Mouse (Mus musculus) retina, embryonic 14.5 days (tissue): ENCODE data around the gene Rnase2b.
"Not testable (repeated sequence)": the region's sequence is repeated elsewhere in the genome, so short reads cannot be mapped to it uniquely, and the experiment has no call there.

Source experiments
- DNase-seq: peaks from one replicate; pipeline ENCODE4 v3.0.0-alpha.2; 2015; ENCODE audit warnings: low spot score

The Rnase2b gene

GRCm38 (mm10) chr14:51152249-51152870 lies 9.7 kb upstream of the Rnase2b start:
- DNase-seq, result no peak

DNA sequence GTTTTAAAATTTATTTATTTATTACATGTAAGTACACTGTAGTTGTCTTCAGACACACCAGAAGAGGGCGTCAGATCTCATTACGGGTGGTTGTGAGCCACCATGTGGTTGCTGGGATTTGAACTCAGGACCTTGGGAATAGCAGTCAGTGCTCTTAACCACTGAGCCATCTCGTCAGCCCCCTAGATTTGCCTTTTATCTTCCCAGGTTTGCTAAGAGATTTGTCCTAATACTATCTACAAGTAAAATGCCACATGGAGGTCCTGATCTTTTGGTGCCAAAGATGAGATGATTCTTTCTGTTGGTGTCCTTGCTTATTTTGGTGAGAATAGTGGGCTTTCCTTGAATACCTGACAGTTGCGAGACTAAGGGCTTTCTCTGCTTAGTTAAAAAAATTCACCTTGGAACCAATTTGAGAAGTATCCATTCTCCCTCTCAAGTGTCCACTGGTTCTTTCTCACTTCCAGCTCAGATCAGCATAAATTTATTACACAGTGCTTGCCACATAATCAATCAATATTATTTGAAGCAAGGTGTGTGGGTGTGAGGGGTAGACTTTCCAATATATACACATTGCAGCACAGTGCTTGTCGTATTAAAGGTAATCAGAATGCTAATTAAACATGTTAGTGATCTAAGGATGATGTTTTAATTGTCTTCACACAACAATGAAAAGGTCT lies 5.9 kb upstream of the Rnase2b start:
- DNase-seq, result no peak

- DNase-seq, result no peak
These were observed 5.4 kb upstream of the Rnase2b start for GRCm38 (mm10) chr14:51156736-51157068.

DNA sequence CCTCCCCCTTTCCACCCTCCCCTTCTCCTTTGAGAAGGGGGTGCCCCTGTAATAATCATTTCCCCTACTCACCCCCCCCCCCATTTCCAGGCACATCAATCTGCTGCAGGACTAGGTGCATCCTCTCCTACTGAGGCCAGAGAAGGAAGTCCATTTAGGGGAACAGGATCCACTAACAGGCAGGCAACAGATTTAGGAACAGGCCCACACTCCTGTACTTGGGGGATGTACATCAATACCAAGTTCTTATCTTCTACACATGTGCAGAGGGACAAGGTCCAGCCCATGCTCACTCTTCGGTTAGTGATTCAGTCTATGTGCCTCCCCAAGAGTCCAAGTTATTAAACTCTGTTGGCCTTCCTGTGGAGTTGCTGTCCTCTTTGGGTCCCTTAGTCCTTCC lies 5.0 kb upstream of the Rnase2b start:
- no peak for DNase-seq

GRCm38 (mm10) chr14:51163323-51163722 lies 1.3 kb downstream of the Rnase2b start:
- DNase-seq, result not testable (repeated sequence)

DNA sequence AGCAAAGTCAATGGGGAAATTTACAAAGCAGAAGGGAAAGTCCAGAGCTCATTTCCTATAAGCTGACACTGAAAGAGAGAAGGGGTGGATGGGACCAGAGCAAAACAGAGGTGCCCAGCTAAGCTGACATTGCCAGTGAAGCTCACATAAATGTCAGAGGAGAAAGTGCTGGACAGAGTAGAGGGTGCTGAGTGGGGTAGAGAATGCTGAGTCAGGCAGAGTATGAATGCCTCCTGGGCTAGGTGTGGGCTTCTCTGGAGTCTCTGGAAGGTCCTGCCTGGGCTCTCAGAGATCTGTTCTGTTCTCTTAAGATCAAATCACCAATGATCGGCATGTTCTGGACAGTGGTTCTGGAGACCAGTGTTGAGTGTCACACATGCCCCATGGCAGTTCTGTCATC lies 3.4 kb downstream of the Rnase2b start:
- no peak for DNase-seq

GRCm38 (mm10) chr14:51166068-51166467 lies 4.0 kb downstream of the Rnase2b start:
- no peak for DNase-seq

DNA sequence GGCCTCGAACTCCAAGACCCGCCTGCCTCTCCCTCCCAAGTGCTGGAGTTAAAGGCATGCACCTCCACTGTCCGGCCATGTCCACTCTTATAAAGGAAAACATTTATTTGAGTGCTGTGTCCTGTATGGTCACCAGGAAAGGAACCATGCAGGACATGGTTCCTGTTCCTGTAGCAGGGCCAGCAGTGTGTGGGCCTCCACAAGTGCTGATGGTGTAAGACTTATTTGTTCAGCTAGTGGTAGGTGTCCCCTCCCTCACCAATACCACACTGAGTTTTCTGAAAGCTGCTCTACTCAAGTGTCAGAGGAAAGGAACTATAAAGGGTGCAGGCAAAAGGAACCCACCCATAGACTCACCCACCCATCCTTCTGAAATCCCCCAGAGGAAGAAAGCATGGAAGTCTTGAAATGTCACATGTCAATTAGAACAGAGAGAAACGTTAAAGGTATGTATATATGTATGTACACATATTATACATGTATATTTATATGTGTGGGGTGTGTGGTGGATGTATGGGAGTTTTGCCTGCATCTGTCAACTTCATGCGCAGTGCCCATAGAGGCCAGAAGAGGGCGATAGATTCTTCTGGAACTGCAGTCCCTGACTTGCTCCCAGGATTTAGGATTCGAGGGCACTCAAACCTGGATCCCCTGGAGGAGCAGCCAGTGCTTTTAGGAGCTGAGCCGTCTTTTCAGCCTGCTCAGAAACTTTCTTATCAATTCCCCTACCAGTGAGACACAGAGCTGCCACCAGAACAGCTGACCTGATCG lies 10.2 kb downstream of the Rnase2b start:
- peak; percentile 19 for DNase-seq

DNA sequence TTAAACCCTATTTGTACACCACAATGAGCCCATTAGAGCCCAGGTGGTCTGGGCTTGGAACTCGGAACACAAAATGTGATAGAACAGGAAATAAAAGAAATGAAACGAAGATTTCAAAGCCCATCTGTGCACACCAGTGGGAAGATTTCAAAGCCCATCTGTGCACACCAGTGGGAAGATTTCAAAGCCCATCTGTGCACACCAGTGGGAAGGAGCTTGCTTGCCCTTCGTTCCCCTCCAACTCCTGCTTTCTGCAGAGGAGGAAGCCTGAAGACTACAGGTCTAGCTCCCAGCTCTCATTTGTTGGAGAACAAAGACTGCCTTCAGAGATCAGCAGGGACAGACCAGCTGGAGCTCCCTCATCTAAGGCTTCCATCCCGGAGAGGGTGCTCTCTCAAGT lies 10.9 kb downstream of the Rnase2b start:
- not testable (repeated sequence) for DNase-seq

DNA sequence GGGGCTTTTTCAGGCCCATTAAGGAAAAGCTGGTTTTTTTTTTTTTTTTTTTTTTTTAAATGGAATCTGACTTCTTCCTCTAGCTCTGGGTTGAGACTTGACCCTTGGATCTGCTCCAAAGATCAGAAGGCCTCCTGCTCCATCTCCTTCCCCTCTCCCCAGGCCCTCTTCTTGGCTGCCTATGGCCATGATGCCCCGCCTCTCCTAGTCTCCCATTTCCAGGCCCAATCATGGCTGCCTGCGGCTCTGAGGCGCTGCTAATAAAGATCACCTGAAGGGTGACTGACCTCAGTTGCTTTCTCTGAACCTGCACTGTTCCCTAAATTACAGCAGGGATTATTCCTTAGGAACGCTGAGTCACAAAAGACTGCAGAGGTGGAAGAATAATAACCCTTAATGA lies 11.8 kb downstream of the Rnase2b start:
- DNase-seq, result no peak

GRCm38 (mm10) chr14:51181051-51181450 lies 19.0 kb downstream of the Rnase2b start:
- DNase-seq, result not testable (repeated sequence)

DNA sequence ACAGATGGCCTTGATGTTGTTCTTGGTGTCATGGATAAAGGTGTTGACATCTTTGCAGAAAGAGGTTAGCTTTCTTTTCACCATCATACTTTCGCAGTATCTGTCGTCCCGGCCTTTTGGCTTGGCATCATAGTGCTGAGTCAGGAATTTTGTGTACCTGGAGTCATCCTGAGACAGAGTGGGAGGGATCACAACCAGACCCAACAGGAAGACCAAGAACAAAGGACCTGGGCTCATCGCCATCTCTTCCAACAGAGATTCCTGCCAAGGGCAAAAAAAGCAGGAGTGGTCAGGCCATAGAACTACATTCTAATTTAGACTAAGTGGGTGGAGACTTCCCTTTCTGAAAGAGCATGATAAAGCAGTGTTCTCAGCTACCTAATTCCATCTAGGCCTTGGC lies 33.6 kb downstream of the Rnase2b start:
- no peak for DNase-seq

GRCm38 (mm10) chr14:51199098-51200023 lies 37.3 kb downstream of the Rnase2b start, which contains the start of gene Ang2:
Gene Ang2 (minus strand): TSS chr14:51199148.
- no peak for DNase-seq

DNA sequence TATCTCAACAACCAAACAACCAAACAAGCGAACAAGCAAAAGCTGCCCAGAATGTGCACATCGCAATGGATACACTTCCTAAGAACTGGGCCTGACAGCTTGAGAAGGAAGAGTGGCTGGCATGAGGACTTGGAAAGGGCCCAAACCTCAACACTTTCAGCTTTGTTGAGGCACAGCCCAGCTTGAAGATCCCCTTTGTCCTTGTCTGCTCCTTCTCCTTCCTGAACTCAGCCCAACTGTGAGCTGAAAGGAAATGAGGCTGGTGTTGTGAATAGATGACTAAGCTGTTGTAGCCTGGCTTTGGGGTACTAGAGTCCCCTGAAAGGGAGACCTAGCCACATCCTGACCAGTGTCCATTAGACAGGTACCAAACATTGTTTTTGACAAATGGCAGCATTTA lies 38.0 kb downstream of the Rnase2b start:
- DNase-seq, result no peak

DNA sequence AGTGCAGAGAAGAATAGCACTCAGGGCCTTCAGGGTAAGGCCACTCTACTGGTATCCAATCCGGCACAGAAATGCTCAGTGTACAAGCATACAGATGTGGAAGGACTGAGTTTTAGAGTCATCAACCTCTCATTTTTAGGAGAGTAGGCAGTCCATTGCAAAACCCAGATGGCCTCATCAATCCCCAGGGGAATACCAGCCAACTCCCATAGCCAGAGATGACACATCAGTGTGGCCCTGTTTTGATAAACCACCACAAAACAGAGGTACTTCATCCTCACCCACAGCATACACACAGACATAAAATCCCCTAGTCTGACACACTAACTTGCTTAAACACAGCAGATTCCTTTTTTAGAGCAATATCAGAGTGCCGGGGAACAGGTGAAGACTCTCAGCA lies 38.4 kb downstream of the Rnase2b start:
- no peak for DNase-seq

DNA sequence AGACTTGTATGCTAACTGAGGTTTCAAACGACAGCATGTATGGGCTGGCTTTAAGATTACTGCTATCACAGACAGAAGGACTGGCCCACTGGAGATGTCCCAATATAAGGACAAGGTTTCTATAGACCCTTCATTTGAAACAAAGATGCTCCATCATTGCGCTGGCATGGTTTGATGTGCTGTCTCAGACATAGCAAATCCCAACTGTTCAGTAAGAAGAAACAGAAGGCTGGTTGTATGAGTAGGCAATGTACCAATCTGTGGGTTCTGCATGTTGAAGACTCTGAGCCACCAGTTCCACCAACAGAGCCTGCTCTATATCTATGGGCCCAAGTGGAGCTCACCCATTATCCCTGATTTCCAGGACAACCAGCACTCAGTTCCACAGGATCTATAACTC lies 41.1 kb downstream of the Rnase2b start, which contains the start of gene Ear14:
Gene Ear14 (plus strand): TSS at position 277 of the 400 bp plus-strand sequence.
- no peak for DNase-seq
